Mouse (Mus musculus): Measurements from ENCODE around the gene Wwox. TPM values are rescaled to one million over a fixed set of nuclear protein-coding genes. Genes with fewer than 3 reads are reported as not detected.

Gene Wwox
- polyA plus RNA-seq, 1 experiment from 2014 or later: 10.9 TPM

DNA sequence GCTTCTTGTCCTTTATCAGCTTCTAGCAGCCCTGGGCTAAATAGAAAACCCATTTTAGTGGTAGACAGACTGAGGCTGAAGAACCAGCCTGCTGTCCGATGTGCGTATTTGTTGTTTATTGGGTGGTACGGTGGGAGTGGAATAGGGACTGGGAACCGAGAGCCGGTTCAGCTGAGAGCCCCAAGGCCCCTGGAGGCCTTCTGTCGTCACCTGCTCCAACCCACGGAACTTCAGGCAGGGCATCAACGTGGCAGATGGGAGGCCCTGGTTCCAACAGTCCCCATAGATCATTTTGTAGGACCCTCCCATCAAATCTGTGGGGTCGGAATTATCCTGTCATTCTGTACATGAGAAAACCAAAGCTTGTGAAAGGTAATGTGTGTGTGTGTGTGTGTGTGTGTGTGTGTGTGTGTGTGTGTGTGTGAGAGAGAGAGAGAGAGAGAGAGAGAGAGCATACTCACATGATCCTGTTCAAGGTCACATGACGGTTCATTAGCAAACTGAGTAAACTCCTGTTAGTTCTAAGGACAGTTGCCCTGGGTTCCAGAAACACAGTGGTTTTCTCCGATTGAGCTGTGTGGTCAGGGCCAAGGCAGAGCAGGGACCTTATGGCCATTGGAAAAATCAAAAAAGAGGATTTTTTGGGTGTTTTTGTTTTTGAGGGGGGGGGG is 443.6 kb downstream of the Wwox start:
- no peak overlapping the region for H3K4me2 ChIP-seq (ENCODE audit: low read depth, low read length)
- peaks cover 7% of the 10 kb centered on the region; the same call in 1 of the 2 replicates for H3K4me1 ChIP-seq (ENCODE audit: control insufficient read depth, insufficient read depth, low read length)
- H3K9me3 ChIP-seq (ENCODE audit: control insufficient read depth, low read length): no peaks in the 10 kb centered on the region
- WGBS: 83% methylated on average over 11 of the region's 11 CpGs
- no peak for ATAC-seq
- H3K36me3 ChIP-seq (ENCODE audit: control insufficient read depth, insufficient read depth, low read length): no peaks in the 10 kb centered on the region
- no peak overlapping the region for H3K9ac ChIP-seq (ENCODE audit: low read depth, low read length)
- H3K27ac ChIP-seq (ENCODE audit: low read length): no peak overlapping the region
- H3K4me3 ChIP-seq (ENCODE audit: low read length): no peak overlapping the region
- H3K27me3 ChIP-seq (replicated peaks; ENCODE audit: control insufficient read depth, insufficient read depth, low read length): no peaks in the 10 kb centered on the region

GRCm38 (mm10) chr8:114883967-114884366 is 444.5 kb downstream of the Wwox start:
- WGBS: 80% methylated on average over 9 of the region's 9 CpGs
- peaks cover 7% of the 10 kb centered on the region; the same call in 1 of the 2 replicates for H3K4me1 ChIP-seq (ENCODE audit: control insufficient read depth, insufficient read depth, low read length)
- no peak for ATAC-seq

DNA sequence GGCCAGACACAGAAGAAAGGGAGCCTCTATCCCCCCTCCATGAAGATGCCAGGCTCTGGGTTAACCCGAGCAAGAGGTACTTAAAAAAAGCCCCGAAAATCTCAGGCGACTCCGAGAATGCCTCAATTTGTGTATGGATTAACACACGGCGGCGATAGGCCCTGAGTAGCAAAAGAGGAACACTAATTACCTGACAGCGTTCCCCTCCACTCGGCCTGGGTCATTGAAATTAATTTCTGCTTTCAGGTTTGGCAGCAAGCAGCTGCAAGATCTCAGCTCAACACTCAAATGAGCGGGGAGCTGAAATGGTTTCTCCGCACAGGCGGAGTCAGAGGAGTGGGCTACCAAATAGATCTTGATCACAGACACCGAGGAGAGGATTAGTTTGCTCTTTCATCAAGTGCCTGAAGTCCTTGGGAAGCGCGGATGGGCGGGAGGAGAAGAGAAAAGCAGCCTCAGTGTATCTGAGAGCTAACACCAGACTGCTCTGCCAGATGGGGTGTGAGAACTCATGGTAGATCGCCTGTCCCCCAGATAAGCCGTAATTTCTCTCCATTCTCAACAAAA is 445.7 kb downstream of the Wwox start:
- H3K27ac ChIP-seq (ENCODE audit: low read length): no peak overlapping the region
- H3K27me3 ChIP-seq (replicated peaks; ENCODE audit: control insufficient read depth, insufficient read depth, low read length): no peaks in the 10 kb centered on the region
- H3K4me1 ChIP-seq (ENCODE audit: control insufficient read depth, insufficient read depth, low read length): peaks cover 9% of the 10 kb centered on the region; the same call in 1 of the 2 replicates
- H3K4me3 ChIP-seq (ENCODE audit: low read length): no peak overlapping the region
- WGBS: 42% methylated on average over 18 of the region's 18 CpGs
- H3K4me2 ChIP-seq (ENCODE audit: low read depth, low read length): 0 out of 2 replicates have a peak overlapping the region, but pooled peaks have one; percentile 14
- H3K36me3 ChIP-seq (ENCODE audit: control insufficient read depth, insufficient read depth, low read length): no peaks in the 10 kb centered on the region
- H3K9me3 ChIP-seq (ENCODE audit: control insufficient read depth, low read length): no peaks in the 10 kb centered on the region
- no peak overlapping the region for H3K9ac ChIP-seq (ENCODE audit: low read depth, low read length)
- no peak for ATAC-seq

More at GRCm38 (mm10) chr8:114883967-114884366, 444.5 kb downstream of the Wwox start:
- H3K36me3 ChIP-seq (ENCODE audit: control insufficient read depth, insufficient read depth, low read length): no peaks in the 10 kb centered on the region
- H3K27ac ChIP-seq (ENCODE audit: low read length): no peak overlapping the region
- no peak overlapping the region for H3K4me3 ChIP-seq (ENCODE audit: low read length)
- H3K9me3 ChIP-seq (ENCODE audit: control insufficient read depth, low read length): no peaks in the 10 kb centered on the region
- H3K4me2 ChIP-seq (ENCODE audit: low read depth, low read length): no peak overlapping the region
- no peak overlapping the region for H3K9ac ChIP-seq (ENCODE audit: low read depth, low read length)
- no peaks in the 10 kb centered on the region for H3K27me3 ChIP-seq (replicated peaks; ENCODE audit: control insufficient read depth, insufficient read depth, low read length)

DNA sequence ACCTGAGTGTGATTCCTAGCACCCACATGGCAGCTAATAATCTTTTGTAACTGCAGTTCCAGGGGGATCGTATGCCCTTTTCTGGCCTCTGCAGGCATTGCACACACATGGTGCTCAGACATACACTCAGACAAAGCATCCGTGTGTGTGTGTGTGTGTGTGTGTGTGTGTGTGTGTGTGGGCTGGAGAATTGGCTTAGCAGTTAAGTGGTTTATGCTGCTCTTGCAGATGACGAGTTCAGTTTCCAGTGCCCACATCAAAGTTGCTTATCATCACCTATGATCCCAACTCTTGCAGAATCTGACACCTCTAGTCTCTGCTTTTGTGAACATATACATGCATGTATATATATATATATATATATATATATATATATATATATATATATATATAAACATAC is 448.9 kb downstream of the Wwox start:
- H3K4me2 ChIP-seq (ENCODE audit: low read depth, low read length): no peak overlapping the region
- no peak overlapping the region for H3K27ac ChIP-seq (ENCODE audit: low read length)
- no peaks in the 10 kb centered on the region for H3K9me3 ChIP-seq (ENCODE audit: control insufficient read depth, low read length)
- no peak overlapping the region for H3K4me3 ChIP-seq (ENCODE audit: low read length)
- H3K4me1 ChIP-seq (ENCODE audit: control insufficient read depth, insufficient read depth, low read length): peaks cover 5% of the 10 kb centered on the region; the same call in 1 of the 2 replicates
- 92% methylated on average over 3 of the region's 3 CpGs for WGBS
- H3K9ac ChIP-seq (ENCODE audit: low read depth, low read length): no peak overlapping the region
- no peak for ATAC-seq
- H3K27me3 ChIP-seq (replicated peaks; ENCODE audit: control insufficient read depth, insufficient read depth, low read length): no peaks in the 10 kb centered on the region
- H3K36me3 ChIP-seq (ENCODE audit: control insufficient read depth, insufficient read depth, low read length): no peaks in the 10 kb centered on the region

DNA sequence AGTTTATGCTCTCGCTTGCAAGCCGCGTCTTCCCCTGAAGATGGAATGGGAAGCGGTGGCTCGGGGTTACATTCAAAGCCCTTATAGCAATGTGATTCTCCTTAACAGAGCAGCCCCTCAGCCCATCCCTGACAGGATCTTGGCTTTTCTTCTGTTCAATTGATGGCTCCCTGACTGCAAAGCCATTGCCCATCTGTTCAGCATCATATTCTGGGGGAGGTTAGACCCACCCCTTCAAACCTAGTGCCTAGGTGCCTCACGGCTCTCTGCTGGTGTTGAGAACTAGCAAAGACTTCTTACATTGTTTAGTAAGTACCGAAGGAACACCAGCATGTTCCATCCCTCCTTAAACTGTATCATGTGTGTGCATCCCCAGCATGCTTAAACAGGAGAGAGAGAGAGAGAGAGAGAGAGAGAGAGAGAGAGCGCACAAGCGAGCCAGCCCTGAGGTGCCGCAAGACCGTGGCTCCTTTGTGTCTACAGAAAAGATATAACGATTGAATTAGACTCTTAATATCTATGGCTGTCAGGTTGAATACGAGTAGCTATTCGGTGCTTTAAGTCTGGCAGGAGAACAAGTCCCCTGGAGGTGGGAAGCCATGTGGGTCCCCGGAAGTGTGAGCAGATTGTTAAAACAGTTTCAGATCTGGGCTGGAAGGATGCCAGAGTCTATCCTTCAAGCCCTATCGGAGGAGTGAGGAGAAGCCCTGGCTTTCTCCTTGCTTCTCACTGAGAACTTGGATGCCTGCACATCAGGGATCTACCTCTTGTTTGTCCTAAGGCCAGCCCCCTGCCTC is 450.3 kb downstream of the Wwox start:
- H3K4me2 ChIP-seq (ENCODE audit: low read depth, low read length): no peak overlapping the region
- no peaks in the 10 kb centered on the region for H3K36me3 ChIP-seq (ENCODE audit: control insufficient read depth, insufficient read depth, low read length)
- H3K4me1 ChIP-seq (ENCODE audit: control insufficient read depth, insufficient read depth, low read length): peaks cover 5% of the 10 kb centered on the region; the same call in 1 of the 2 replicates
- no peak overlapping the region for H3K9ac ChIP-seq (ENCODE audit: low read depth, low read length)
- WGBS: 49% methylated on average over 16 of the region's 16 CpGs
- no peak overlapping the region for H3K4me3 ChIP-seq (ENCODE audit: low read length)
- H3K9me3 ChIP-seq (ENCODE audit: control insufficient read depth, low read length): no peaks in the 10 kb centered on the region
- no peak for ATAC-seq
- H3K27ac ChIP-seq (ENCODE audit: low read length): no peak overlapping the region
- no peaks in the 10 kb centered on the region for H3K27me3 ChIP-seq (replicated peaks; ENCODE audit: control insufficient read depth, insufficient read depth, low read length)

- H3K4me1 ChIP-seq (ENCODE audit: control insufficient read depth, insufficient read depth, low read length): peaks cover 5% of the 10 kb centered on the region; the same call in 1 of the 2 replicates
- H3K9ac ChIP-seq (ENCODE audit: low read depth, low read length): no peak overlapping the region
- no peaks in the 10 kb centered on the region for H3K9me3 ChIP-seq (ENCODE audit: control insufficient read depth, low read length)
- H3K4me3 ChIP-seq (ENCODE audit: low read length): no peak overlapping the region
- H3K27ac ChIP-seq (ENCODE audit: low read length): no peak overlapping the region
- H3K27me3 ChIP-seq (replicated peaks; ENCODE audit: control insufficient read depth, insufficient read depth, low read length): no peaks in the 10 kb centered on the region
- WGBS: 53% methylated on average over 5 of the region's 5 CpGs
- no peak overlapping the region for H3K4me2 ChIP-seq (ENCODE audit: low read depth, low read length)
- no peaks in the 10 kb centered on the region for H3K36me3 ChIP-seq (ENCODE audit: control insufficient read depth, insufficient read depth, low read length)
- ATAC-seq: no peak
Observed at GRCm38 (mm10) chr8:114890478-114890877, 451.0 kb downstream of the Wwox start.

DNA sequence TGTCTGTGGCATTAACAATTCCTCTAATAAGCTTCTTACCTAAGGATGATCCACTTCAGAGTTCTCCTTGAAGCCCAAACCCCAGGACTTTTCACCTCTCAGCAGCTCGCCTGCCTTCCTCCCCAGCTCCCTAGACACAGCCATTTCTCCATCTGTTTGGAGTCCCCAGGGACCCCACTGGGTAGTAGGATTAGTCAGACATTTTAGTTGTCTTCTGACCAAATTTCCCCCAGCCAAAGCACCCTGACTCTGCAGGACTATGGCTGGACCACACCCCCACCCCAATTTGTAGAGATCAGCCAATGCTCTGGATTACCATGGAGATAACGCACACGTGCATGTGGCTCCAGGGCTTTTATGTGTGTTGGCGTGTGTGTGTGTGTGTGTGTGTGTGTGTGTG is 451.8 kb downstream of the Wwox start:
- Histone ChIP-seq H3K27me3 (replicated peaks; ENCODE audit: control insufficient read depth, insufficient read depth, low read length) (no peaks in the 10 kb centered on the region), H3K27ac (ENCODE audit: low read length) (no peak overlapping the region), H3K4me1 (ENCODE audit: control insufficient read depth, insufficient read depth, low read length) (peaks cover 7% of the 10 kb centered on the region; the same call in 1 of the 2 replicates), H3K36me3 (ENCODE audit: control insufficient read depth, insufficient read depth, low read length) (no peaks in the 10 kb centered on the region), H3K4me3 (ENCODE audit: low read length) (no peak overlapping the region), H3K9me3 (ENCODE audit: control insufficient read depth, low read length) (no peaks in the 10 kb centered on the region), H3K9ac (ENCODE audit: low read depth, low read length) (no peak overlapping the region), H3K4me2 (ENCODE audit: low read depth, low read length) (no peak overlapping the region)
- no peak for ATAC-seq
- 76% methylated on average over 4 of the region's 4 CpGs for WGBS

DNA sequence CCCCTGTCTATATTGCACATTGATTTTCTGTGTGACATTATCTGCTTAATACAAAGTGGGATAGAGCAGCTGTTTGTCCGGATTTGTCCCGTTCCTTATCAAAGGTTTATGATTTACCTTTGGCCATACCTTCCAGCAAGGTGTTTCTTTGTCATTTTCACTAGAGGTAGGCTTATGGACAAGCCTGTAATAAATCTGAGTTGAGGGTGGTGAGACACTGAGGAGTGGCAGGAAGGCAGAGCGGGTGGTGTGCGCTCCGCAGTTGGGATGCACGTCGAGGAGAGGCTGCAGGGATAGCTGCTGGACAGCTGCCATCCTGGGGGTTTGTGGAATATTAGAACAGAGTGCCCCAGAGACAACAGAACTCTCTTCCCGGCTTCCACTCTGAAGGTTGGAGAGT is 458.0 kb downstream of the Wwox start:
- Histone ChIP-seq H3K9me3 (ENCODE audit: control insufficient read depth, low read length) (no peaks in the 10 kb centered on the region), H3K27ac (ENCODE audit: low read length) (no peak overlapping the region), H3K27me3 (replicated peaks; ENCODE audit: control insufficient read depth, insufficient read depth, low read length) (no peaks in the 10 kb centered on the region), H3K9ac (ENCODE audit: low read depth, low read length) (no peak overlapping the region), H3K4me1 (ENCODE audit: control insufficient read depth, insufficient read depth, low read length) (peaks cover 5% of the 10 kb centered on the region), H3K36me3 (ENCODE audit: control insufficient read depth, insufficient read depth, low read length) (no peaks in the 10 kb centered on the region), H3K4me3 (ENCODE audit: low read length) (no peak overlapping the region), H3K4me2 (ENCODE audit: low read depth, low read length) (no peak overlapping the region)
- peak; percentile 76 for ATAC-seq
- 52% methylated on average over 8 of the region's 8 CpGs for WGBS

- Histone ChIP-seq H3K27me3 (replicated peaks; ENCODE audit: control insufficient read depth, insufficient read depth, low read length) (no peaks in the 10 kb centered on the region), H3K9me3 (ENCODE audit: control insufficient read depth, low read length) (no peaks in the 10 kb centered on the region), H3K4me2 (ENCODE audit: low read depth, low read length) (no peak overlapping the region), H3K36me3 (ENCODE audit: control insufficient read depth, insufficient read depth, low read length) (no peaks in the 10 kb centered on the region), H3K4me1 (ENCODE audit: control insufficient read depth, insufficient read depth, low read length) (peaks cover 5% of the 10 kb centered on the region), H3K9ac (ENCODE audit: low read depth, low read length) (no peak overlapping the region), H3K27ac (ENCODE audit: low read length) (no peak overlapping the region), H3K4me3 (ENCODE audit: low read length) (no peak overlapping the region)
- ATAC-seq: no peak
- WGBS: 88% methylated on average over 12 of the region's 12 CpGs
Observed at GRCm38 (mm10) chr8:114899157-114899556, 459.7 kb downstream of the Wwox start.

Data from intestine, embryonic 16.5 days (tissue).